Mouse (Mus musculus) stomach, postnatal 0 days (tissue): Measurements from ENCODE around the gene Plgrkt.

Experiments used
- CTCF ChIP-seq: IDR thresholded peaks from 2 replicates; pipeline ENCODE4 v1.5.1; 2016; ENCODE audit warnings: antibody characterized with exemption, low read depth, mild to moderate bottlenecking, moderate library complexity
- EP300 ChIP-seq: optimal IDR thresholded peaks from 2 replicates; pipeline ENCODE3; 2016; ENCODE audit warnings: antibody characterized with exemption

DNA sequence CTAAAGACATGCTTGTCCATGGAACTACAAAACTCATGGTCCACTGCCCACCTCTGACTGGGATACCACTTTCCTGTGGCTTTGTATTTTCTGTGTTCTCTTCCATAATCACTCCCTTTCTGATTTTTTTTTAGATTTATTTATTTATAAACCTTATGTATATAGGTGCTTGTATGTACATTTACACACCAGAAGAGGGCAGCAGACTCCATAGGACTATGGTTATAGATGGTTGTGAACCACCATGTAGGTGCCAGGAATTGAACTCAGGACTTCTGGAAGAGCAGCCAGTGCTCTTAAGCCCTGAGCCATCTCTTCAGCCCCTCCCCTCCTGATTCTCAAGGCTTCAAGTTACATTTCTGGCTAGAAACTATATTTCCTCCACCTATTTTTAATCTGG, 58.4 kb downstream of the Plgrkt start:
- TF ChIP-seq CTCF, result peak; percentile 45
- no peak for TF ChIP-seq EP300
